Mouse (Mus musculus) A20 (cell line): ENCODE results near the gene Shb.
A peak's percentile ranks its signal among the peaks of the same experiment; 100 is the strongest.

Experiments
- DNase-seq: peaks from one replicate; pipeline ENCODE4 v3.0.0-alpha.2; 2011; ENCODE audit warnings: low read depth, low spot score

Shb gene

DNA sequence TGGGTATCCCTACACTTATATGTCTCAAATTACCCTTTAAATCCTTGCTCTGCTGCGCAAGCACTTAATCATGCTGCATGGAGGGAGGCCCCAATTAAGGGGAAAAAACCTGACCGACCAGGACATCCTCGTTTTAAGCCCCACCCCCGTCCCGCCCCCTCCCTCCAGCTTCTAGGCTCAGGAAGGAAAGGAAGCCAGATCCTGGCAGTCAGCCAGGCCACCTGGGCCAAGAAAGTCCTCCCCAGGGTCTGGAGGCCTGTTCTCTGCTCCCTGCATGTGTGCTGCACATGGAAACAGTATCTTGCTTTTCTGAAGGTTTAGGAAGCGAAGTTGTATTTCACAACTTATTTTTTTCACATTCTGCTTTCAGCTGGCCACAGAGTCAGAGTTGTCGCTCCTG is at the start of gene Shb:
Shb (minus strand) TSS at position 96 of the 400 bp plus-strand sequence.
- DNase-seq: peak; percentile 81

DNA sequence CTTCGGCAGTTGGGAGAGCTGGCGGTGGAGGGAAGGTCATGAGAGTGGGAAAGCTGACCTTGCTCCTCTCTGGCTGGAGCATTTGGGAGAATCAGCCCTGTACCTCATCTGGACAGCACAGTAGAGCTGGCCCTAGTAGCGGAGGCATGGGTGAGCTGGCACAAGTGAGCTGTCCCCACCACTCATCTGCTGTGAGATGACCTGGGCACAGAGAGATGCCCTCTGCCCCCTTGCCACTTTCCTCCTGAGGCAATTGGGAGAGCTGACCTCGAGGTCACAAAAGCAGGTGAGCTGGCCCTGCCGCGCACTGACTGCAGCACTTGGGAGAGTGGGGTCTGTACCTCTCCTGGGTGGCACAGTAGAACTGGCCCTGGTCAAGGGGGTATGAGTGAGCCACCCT is 48.8 kb upstream of the Shb start:
- no peak for DNase-seq

DNA sequence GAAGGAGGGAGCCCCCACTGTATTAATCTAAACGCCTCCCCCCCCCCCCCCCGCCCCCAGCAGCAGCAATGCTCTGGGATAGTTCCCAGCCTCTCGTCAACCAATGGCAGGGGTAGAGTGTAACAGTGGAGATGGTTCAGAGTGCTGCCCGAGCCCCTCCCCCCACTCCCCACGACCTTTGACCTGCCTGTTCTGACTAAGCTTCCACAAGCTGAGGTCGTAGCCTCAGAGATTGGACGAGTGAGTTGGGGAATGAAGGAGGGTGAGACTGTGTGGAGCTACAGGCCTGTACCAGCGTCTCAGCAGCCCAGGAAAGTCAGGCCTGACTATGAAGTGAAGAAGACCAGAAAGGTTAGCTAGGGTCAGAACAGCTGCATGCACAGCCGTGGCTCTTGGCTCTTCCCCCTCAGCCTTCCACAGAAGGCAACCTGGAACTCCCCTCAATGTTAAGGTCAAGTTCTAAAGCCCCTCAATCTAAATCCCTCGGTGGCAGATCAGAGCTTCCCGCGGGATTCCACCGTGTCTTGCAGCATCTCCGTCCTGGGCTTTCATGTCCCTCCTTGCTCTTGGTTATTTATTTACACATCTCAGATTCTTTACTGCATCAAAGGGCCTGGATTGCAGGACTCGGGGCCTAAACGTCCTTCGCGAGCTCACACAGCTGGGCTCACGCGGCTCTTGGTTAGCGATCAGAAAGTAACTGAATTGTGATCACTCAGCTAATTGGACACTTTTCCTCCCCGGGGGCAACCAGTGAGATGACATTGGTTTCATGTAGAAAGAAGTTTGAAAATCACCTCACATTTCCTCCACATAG is 46.5 kb upstream of the Shb start:
- DNase-seq: no peak

DNA sequence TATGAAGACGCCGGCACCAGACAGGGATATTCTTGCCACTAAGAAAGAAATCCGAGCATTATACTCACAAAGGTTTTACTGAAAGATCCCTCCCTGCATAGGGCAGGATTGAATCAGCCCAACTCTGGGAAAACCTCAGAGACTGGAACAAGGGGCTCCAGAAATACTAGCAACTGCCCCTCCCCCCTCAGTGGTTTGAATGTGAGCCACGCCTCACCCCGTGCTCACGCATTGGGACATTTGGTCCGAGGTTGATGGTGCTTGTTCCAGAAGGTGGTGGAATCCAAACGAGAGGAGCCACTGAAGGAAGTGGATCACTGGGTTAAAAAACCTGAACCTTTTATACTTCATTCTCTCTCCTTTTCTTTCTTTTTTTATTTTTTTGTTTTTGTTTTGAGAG is 45.4 kb upstream of the Shb start:
- DNase-seq: no peak

DNA sequence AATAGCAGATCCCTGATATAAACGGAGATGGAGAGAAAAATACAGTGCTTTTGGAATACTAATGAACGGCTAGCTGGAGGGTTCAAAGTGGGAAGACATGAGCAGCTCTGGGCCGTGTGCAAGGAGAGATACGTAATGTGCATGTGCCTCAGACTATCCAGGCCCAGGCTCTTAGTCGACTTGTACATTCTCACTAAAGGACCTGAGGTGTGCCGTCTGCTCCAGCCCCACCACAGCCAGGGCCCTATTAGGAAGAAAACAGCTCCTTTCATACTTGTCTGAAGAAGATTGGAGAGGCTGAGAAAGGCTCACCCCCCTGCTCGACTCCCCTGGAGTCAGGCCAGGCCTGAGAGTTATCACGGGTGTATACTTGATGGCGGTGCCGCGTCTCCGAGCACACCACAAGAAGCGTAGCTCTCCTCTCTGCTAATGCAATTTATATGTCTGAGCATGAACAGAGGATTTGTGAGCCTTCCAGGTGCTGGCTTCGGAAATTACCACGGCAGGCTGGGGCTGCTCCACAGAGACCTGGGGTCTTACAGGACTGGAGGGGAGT is 42.4 kb upstream of the Shb start:
- DNase-seq: no peak

DNA sequence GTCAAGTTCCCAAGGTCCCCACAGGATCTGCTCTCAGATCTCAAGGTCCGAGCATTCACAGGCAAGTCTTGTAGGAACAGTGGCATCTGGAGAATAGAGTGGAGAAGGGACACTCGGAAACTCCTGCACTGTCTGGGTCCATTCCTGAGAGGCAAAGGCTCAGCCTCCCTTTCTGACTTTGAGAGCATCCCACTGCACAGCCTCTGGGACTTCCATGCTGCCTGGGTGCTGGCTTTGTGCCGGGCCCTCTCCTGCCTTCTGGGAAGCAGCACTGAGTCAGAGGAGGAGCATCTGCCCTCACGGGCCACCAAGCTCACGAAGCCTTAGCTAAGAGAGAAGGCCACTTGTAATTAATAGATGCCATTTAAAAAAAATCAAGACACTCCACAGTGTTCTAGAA is 37.3 kb upstream of the Shb start:
- no peak for DNase-seq

DNA sequence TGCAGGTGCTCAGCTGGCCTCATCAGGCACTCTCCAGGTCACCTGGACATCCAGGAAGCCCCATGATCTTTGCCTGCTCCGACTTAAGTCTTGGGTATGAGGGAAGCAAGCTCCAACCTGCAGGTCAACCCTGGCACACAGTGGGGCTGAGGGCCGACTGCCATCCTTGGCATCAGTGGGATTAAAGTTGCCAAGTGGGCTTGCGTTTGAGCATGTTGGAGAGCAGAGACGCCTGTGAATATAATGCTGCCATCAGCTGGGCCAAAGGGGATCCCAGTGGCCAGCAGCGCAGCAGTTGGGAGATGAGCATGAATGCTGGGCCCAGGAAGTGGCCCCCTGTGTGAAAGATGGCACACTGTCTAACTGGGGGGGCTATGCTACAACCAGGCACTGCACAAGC is 25.9 kb upstream of the Shb start:
- DNase-seq: no peak

DNA sequence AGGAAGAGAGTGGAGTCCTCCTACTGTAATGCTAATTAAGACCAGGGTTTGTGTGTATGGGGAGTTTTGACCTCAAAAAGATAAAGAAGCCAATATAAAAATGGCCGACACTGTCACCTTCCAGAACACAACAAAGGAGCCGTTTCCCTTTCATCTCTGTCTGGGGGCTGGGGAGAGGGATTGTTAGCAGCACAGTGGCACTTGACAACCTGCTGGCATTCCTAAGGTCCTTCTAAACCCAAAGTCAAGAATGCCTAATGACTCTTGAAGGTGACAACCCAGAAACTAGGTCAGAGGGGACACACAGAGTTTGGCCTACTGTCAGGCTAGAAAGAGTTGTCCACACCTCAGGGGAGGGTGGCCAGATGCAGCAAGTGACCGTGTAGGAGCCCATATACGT is 20.3 kb upstream of the Shb start:
- no peak for DNase-seq

DNA sequence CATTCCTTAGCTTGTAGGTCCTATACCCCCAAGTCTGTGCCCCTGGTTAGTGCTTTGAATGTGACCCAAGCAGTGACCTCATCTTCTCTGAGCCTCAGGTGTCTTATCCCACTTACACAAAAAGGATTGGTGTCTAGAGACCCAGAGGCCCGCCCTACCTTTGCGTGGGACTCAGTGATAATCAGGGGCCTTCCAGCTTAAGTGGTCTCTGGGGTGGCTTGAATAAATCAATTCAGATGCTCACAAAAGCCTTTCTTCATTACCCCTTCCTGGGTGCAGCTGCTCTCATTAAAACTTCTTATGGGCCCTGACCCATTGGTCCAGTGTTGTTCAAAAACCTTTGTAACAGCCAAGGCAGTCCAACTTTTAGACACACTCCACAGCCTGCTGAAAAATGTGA is 18.7 kb upstream of the Shb start:
- no peak for DNase-seq

DNA sequence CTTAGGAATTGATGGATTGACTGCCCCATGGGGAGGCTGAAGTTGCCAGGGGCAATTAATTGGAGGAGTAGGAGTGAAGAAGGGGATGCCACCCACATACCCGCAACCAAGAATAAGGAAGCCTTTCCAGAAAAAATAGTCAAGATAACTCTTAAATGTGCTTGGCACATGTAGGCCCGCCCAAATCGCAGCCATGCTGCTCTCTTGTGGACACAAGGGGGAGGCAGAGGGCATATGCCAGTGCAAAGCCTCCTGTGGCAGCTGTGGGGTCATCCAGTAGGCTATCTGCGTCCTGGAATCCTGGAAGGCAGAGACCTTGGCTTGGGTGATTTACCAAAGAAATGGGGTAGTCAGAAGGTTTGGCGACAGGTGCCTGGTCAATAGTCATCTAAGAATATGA is 17.2 kb upstream of the Shb start:
- DNase-seq: peak; percentile 32

DNA sequence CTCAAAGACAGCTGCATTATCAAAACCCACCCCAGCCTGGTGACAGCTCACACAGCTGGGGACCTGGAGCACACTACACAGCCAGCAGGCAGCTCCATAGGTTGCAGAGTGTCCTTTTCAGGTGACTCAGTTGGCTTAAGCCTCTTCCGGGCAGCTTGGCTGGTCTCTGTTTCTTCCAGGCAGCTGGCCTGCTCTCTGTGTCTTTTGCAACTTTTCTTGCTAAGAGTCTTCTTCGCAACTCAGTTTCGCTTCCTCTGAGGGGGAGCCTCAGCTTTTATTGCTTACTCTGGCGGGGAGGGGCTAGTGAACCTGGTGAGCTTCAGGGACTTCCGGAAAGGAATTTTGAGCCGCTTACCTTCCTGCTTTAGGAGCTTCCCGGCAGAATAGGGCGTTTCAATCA is 13.6 kb upstream of the Shb start:
- peak; percentile 57 for DNase-seq

DNA sequence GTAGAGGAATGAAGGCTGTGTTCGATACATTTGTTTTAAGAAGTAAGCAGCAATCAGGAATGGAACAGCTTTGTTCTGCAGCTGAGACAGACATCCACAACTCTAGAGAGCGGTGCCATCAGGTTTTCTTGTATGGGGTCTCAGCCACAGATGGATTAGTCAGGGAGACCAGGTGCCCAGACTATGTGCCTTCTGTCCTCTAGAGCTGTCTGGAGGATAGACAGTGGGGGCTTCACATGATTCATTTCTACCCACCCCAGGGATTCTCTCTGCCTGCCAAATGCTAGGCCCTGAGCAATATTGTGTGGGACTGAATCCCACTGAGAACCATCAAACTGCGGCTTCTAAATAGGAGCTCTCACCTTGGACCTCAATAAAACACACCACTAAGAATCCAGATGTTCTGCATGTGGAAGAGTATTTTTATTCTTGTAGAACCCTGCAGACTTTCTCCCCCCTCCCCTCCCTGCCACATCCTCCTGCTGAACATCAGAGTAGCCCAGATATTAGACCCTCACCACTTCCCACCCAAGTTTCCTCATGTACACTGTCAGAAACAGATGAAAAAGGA is 11.3 kb upstream of the Shb start:
- DNase-seq: no peak

DNA sequence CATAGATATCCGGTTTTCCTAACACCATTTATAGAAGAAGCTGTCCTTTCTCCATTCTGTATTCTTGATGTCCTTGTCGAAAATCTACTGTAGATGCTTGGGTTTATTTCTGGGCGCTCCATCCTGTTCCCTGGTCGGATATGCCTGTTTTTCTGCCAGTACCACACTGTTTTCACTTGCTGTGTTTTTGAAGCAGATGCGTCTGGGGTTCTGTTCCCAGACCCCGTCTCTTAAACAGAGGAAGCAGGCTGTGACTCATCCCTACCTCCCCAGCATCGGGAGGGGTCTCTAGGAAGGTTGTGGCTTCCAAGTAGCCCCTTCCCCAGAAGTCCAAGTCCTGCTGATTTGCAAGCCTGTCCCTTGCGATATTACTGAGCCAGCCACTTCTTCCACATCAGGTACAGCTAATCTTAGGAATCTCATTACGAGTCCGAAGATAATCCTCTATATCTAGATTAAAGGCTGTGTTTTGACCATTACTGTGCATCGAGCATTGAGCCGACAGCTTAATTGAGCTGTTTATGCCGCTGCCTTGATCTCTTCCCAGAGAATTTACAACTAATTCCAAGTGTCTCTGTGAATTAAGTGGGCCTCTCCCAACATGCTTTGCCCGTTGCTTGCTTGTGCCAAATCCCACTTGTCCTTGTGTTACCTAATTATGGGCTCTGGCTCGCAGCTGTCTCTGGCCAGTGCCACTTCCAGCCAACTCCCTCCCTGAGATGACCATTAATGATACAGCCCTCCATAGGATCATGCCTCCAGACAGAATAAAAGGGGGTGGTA is 8.1 kb upstream of the Shb start:
- DNase-seq: no peak

DNA sequence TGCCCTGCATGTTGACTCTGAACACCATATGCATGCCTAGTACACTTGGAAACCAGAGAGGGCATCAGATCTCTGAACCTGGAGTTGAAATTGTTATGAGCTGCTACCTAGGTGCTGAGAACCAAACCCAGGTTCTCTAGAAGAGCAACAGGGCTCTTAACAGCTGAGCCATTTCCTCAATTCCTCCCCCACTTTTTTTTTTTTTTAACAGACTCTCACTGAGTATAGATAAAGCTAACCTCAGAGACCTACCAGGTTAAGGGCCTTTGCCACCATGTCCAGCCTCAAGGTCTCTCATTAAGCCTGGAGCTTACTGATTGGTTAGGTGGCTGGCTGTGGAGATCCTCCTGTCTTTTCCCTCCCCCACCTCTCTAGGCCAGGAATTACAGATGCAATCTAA is 6.9 kb upstream of the Shb start:
- no peak for DNase-seq

DNA sequence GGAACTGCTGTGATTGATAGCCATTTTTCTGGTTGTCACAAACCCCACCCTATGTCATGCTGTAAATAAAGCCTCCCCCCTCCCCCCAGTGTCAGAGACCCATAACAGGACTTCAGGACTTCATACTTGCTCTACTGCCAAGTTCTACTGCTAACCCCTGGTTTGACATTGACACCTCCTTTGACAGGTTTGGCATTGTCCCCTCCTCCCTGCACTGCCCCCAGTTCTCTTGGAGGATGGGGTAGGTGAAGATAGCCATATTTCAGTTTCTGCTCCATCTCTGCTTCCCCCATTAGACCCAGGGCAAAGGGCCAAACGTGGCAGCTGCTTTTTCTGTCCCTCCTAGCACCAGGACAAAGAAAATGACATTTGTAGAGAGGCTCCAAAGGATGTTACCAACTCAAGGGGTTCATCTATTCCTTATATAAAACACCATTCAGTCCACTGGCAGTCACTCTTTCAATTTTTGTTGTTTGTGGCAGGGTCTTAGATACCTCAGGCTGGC is 1.2 kb upstream of the Shb start:
- DNase-seq: no peak

DNA sequence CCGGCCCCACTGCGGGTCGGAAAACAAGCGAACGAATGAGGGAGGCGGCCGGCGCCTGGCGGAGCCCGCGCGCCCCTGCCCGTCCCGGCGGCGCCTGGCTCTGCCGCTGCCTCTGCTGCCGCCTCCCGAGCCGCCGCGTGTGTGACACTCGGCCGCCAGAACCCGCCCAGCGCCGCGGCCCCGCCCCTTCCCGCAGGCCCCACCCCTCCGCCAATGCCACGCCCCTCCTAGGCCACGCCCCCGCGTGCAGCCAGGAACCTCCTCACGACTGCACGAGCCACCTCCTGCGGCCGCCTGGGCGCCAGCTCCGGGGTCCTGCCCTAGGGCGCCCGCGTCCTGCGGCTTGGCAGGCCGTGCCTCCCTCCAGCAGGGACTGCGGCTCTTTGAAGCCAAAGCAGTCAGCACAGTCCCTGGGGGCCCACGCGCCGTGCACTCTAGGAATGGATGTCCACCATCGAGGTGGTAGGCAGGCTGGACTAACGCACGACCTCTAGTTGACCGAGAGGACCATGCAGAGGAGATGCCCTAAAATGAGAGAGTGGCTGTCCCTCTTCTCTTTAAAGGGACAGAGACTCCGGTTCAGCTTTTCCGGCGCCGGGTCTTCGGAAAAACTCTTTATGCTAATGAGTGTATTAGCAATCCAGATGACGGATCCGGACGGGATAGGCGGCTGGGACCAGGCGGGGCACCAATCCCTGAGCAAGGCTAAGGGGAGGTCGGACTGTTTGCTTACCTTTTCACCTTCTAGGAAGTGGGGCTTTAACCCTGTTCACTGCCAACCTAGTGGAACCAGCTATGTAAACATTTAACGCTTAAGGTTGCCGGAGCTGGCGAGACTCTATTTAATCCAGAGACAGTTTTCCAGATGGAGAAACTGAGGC is 1.4 kb downstream of the Shb start:
- peak; percentile 93 for DNase-seq

DNA sequence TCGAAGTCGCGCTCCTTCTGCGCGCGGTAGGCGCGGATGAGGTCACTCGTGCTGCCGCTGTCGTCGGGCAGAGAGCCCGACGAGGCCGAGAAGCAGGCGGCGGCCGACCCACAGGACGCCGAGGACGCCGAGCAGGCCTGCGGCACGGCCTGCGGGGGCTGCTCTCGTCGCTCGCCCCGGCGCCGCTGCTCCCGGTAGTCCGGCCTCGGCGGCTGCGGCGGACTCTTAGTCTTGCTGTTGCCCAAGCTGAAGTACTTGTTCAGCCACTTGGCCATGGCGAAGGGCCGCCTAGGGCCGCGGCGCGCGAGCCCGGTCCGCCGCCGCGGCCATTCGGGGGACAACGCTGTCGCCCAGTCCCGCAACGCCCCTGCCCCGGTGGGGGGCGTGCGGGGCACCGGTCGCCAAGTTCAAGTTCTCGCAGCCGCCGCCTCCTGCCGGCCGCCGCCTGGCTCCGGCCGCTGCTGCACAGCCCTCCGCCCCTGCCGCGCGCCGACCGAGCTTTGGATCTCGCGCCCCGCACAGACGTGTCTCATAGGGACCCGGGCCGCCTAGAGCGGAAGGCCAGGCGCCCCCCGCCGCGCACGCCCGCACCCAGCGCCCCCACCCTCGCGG is 2.2 kb downstream of the Shb start:
- no peak for DNase-seq

DNA sequence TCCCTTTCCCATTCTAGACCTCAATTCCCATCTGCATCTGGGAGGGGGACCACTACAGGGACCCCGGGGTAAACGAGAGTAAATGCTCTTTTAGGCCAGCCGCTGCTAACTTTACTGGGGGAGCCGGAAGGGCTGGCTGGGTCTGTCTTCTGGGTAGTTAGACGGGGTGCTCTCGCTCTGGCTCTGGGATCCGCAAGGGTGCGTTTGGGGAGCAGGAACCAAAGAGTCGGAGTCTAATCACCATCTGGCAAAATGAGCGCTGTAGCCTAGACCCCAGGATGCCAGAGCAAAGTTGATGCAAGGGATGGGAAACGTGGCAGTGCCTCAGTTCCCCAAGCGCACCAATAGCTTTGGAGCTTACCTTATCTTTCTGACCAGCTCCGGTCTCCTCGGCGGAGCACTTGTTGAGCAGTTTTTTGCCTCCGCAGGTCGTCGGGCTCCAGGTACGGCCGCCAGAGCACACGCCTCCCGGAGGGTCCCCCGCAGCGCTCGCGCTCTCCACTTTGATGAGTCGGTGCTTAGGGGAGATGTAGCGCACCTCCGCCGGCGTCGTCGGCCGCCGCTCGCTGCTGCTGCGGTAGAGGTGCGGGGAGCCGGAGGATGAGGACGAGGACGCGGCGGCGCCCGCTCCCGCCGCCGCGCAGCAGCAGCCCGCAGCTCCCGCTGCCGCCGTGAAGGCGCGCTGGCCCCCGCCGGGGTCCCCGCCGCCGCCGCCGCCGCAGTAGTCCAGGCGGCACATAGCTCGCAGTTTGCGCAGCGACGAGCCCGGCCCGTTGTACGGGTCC is 2.9 kb downstream of the Shb start:
- no peak for DNase-seq

DNA sequence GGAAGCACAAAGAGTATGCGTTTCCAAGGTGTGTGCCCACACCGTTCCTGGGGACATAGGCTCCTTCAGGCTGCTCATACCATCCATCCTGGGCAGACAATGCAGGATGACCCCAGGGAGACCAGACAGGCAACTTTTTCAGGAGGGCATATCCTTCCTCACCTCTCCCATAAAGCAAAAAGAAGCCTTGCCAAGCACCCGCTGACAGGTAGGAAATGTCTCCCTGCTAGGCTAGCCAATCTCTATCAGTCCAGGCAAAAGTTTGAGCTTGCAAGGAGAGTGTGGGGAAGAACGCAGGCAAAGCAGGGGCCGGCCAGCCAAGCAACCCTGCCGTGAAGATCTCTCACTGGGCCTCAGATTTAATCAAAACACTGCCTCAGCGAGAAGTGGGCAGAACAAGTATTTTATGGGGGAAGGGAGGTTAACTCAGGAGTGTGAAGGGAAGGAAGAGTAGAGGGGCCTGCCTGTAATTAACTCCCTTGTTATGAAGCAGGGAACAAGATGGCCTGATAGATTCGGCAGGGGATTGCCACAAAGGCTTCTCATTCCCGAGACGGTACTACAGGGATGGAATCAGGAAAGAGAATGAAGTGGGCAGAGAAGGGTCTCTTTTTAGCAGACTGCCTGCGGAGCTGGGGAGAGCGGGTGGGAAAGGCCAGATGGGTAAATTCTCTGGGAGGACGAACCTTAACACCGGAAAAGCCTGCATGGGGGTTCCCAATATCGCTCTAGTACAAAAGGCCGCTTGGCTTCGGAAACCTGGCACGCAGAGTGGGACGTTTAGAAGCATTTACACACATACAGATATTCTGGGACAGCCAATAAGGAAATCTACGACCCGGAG is 3.7 kb downstream of the Shb start:
- no peak for DNase-seq
